Mouse (Mus musculus) liver, embryonic 12.5 days (tissue): Measurements from ENCODE around the gene Trabd. TPM values are rescaled to one million over a fixed set of nuclear protein-coding genes. Genes with fewer than 3 reads are reported as not detected.
A peak's percentile ranks its signal among the peaks of the same experiment; 100 is the strongest.

Source experiments
- ATAC-seq: fragments of 200-750 bp; cut with Nextera tagmentation; 2 replicates; pipeline ENCODE4 v1.8.0; 2017; ENCODE audit warnings: moderate number of reproducible peaks, mild to moderate bottlenecking, moderate library complexity
- H3K27ac ChIP-seq: fragments of 300-500 bp; sonication (generic); 2 replicates; pipeline ENCODE4 v1.5.1; 2016; ENCODE audit warnings: mild to moderate bottlenecking
- H3K27me3 ChIP-seq: fragments of 300-500 bp; sonication (generic); replicated peaks from 2 replicates; pipeline ENCODE4 v1.6.1; 2016; ENCODE audit warnings: mild to moderate bottlenecking, moderate library complexity
- H3K36me3 ChIP-seq: fragments of 300-500 bp; sonication (generic); 2 replicates; pipeline ENCODE4 v1.6.1; 2016; ENCODE audit warnings: mild to moderate bottlenecking, moderate library complexity
- H3K4me1 ChIP-seq: fragments of 300-500 bp; sonication (generic); 2 replicates; pipeline ENCODE4 v1.6.1; 2016
- H3K4me2 ChIP-seq: fragments of 300-500 bp; sonication (generic); 2 replicates; pipeline ENCODE4 v1.6.1; 2016; ENCODE audit warnings: mild to moderate bottlenecking, moderate library complexity
- H3K4me3 ChIP-seq: fragments of 300-500 bp; sonication (generic); 2 replicates; pipeline ENCODE4 v1.5.1; 2016; ENCODE audit warnings: mild to moderate bottlenecking, moderate library complexity
- H3K9ac ChIP-seq: fragments of 300-500 bp; sonication (generic); 2 replicates; pipeline ENCODE4 v1.6.1; 2016; ENCODE audit warnings: mild to moderate bottlenecking, moderate library complexity
- H3K9me3 ChIP-seq: fragments of 300-500 bp; sonication (generic); replicated peaks from 2 replicates; pipeline ENCODE4 v1.6.1; 2016; ENCODE audit warnings: mild to moderate bottlenecking, moderate library complexity
- WGBS: fragments of 180-500 bp; shearing (Covaris S2); methylation state at CpG from one replicate; pipeline ENCODE4 v1.1.7; 2016; ENCODE audit not compliant: insufficient replicate concordance; 5-methylcytosine and 5-hydroxymethylcytosine counted together
- polyA plus RNA-seq: library from polyadenylated mRNA; unstranded; fragments of >200 nt; fragmentation: Nextera tagmentation; extraction: Ambion mirVana; gene quantifications from 2 replicates; pipeline ENCODE4 v1.2.1, GENCODE M21; 2016

Gene Trabd
- polyA plus RNA-seq, result 18.4 and 22.9 TPM in 2 replicates

DNA sequence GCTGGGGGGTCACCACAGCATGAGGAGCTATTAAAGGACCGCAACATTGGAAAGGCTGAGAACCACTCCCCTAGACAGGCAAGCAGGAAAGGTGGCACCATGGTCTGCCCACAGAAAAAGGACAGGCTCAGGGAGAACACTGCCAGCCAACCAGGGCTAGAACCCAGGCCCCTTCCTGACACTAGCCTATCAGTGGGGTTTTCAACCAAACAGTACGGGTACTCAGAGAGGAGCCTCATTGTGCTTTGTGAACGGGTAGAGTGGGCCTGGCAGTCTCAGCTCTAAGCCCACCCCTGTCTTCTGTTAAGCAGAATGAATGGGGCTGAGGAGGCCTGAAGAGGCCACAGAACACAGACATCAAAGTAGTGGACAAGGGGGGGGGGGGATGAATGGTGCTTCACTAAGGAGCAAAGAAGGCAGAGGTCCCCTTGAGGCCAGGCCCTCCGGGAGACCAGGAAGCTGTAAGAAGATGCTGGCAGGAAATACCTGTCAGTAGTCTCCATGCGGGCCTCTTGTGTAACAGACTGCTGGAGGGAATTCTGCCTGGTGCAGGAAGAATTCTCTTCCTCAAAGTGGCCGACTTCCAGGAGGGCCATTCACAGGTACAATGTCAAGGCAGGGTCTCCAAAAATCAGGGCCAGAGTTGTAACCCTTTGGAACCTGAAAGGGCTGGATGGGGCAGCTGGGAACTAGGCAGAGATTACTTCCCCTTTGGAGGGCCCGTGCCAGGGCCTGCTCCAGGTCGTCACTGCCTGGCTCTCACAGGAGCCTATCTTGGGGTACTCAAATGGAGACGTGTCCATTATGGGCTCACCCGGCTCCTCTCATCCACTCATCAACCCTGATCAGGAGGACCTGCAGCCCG, at the start of gene Trabd:
Gene Trabd (plus strand): TSS at position 512 of the 865 bp plus-strand sequence.
- WGBS, result 36% methylated on average over 11 of the region's 11 CpGs
- H3K9ac ChIP-seq, result peak within 1 kb of the TSS; percentile 86

DNA sequence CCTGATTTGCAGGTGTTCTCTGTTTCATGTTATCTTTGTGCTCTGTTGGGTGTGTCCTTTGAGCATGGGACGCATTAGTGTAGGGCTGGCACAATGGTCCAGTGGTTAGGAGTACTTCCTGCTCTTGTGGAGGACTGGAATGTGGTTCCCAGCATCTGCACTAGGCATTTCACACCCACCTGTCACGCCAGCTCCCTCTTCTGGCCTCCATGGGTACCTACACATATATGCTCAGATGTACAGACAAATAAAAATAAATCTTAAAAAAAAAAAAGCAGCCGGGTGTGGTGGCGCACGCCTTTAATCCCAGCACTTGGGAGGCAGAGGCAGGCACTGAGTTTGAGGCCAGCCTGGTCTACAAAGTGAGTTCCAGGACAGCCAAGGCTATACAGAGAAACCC, 30.5 kb upstream of the Trabd start:
- WGBS, result 63% methylated on average over 5 of the region's 5 CpGs
- Histone ChIP-seq H3K4me2 (no peak overlapping the region), H3K9ac (no peak overlapping the region), H3K9me3 (no peaks in the 10 kb centered on the region), H3K36me3 (no peaks in the 10 kb centered on the region), H3K4me1 (no peaks in the 10 kb centered on the region), H3K27ac (no peak overlapping the region), H3K27me3 (no peaks in the 10 kb centered on the region), H3K4me3 (no peak overlapping the region)
- ATAC-seq, result no peak

More for the DNA sequence above, at the start of gene Trabd:
- H3K27ac ChIP-seq, result peak within 1 kb of the TSS; percentile 77
- peak within 1 kb of the TSS; percentile 77 for H3K4me3 ChIP-seq
- peaks cover 42% of the 10 kb centered on the region for H3K27me3 ChIP-seq
- no peaks in the 10 kb centered on the region for H3K9me3 ChIP-seq
- ATAC-seq, result no peak
- H3K4me2 ChIP-seq, result peak within 1 kb of the TSS; percentile 98
- peaks cover 6% of the 10 kb centered on the region; the same call in 1 of the 2 replicates for H3K36me3 ChIP-seq
- peaks cover 40% of the 10 kb centered on the region for H3K4me1 ChIP-seq

DNA sequence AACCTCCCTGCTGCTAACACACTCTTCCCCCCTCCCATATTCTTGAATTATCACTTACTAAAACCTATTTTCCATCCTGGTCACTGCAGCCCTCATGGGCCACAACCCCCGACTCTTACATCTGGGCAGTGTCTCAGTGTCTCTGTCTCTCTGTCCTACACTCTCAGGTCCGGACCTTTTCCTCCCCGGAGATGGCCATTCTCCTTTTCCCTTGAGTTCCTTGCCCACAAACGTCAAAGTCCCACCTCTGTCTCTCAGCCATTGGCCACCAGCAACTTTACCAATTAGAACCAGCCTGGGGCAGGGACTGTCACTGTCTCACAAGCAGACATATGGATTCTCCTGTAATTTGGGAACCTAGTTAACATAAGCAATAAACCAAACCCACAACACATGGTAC, 28.6 kb upstream of the Trabd start:
- H3K9me3 ChIP-seq, result no peaks in the 10 kb centered on the region
- no peaks in the 10 kb centered on the region for H3K27me3 ChIP-seq
- no peak overlapping the region for H3K9ac ChIP-seq
- no peak overlapping the region for H3K4me3 ChIP-seq
- WGBS, result 51% methylated on average over 4 of the region's 4 CpGs
- no peak overlapping the region for H3K4me2 ChIP-seq
- H3K36me3 ChIP-seq, result no peaks in the 10 kb centered on the region
- H3K4me1 ChIP-seq, result no peaks in the 10 kb centered on the region
- no peak overlapping the region for H3K27ac ChIP-seq
- ATAC-seq, result no peak

DNA sequence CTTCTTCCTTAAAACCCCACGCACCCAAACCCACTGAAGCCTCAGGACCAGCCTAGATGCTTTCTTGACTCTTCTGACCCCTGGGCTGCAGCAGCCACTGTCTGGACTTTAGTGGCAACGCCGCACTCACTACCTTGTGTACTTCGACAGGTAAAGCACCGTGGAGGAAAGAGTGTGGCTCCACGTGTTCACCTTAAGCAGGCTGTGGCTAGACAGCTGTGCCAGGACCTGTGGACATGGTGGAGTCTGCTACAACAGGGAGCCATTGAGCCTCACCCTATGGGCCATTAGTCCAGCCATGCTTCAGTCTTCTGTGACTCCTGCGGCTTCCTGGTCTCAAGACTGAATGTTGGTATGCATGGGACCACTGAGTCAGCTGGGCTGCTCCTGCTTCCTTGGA, 20.3 kb upstream of the Trabd start:
- ATAC-seq, result no peak
- H3K9me3 ChIP-seq, result no peaks in the 10 kb centered on the region
- 70% methylated on average over 7 of the region's 7 CpGs for WGBS
- H3K4me1 ChIP-seq, result 0 out of 2 replicates have a peak, but pooled peaks cover under 1% of the 10 kb centered on the region
- no peaks in the 10 kb centered on the region for H3K36me3 ChIP-seq
- H3K9ac ChIP-seq, result no peak overlapping the region
- peaks cover 53% of the 10 kb centered on the region for H3K27me3 ChIP-seq
- H3K4me3 ChIP-seq, result no peak overlapping the region
- H3K4me2 ChIP-seq, result no peak overlapping the region
- no peak overlapping the region for H3K27ac ChIP-seq

DNA sequence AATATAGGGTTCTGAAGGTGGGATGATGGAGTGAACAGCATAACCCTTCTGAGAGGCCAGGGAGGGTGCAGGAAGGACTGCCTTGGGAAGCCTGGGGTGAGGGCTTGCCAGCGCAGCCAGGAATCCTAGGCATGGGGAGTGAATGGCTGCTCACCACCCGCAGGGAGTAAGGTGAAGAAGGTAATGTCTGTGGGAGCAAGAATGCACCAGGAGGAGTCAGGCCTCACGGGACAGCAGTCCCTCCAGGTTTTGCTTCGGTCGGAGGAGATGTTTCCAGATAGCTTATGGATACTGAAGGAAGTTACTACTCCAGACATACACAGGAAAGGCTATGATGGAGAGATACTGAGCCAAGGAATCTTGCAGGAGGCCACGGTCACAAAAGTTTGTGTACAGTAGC, 16.2 kb upstream of the Trabd start:
- 0 out of 2 replicates have a peak, but pooled peaks cover 7% of the 10 kb centered on the region for H3K4me1 ChIP-seq
- H3K27me3 ChIP-seq, result peaks cover 90% of the 10 kb centered on the region
- H3K9ac ChIP-seq, result no peak overlapping the region
- no peak overlapping the region for H3K27ac ChIP-seq
- H3K4me2 ChIP-seq, result no peak overlapping the region
- H3K4me3 ChIP-seq, result no peak overlapping the region
- H3K36me3 ChIP-seq, result no peaks in the 10 kb centered on the region
- H3K9me3 ChIP-seq, result no peaks in the 10 kb centered on the region
- 28% methylated on average over 6 of the region's 6 CpGs for WGBS
- ATAC-seq, result no peak

DNA sequence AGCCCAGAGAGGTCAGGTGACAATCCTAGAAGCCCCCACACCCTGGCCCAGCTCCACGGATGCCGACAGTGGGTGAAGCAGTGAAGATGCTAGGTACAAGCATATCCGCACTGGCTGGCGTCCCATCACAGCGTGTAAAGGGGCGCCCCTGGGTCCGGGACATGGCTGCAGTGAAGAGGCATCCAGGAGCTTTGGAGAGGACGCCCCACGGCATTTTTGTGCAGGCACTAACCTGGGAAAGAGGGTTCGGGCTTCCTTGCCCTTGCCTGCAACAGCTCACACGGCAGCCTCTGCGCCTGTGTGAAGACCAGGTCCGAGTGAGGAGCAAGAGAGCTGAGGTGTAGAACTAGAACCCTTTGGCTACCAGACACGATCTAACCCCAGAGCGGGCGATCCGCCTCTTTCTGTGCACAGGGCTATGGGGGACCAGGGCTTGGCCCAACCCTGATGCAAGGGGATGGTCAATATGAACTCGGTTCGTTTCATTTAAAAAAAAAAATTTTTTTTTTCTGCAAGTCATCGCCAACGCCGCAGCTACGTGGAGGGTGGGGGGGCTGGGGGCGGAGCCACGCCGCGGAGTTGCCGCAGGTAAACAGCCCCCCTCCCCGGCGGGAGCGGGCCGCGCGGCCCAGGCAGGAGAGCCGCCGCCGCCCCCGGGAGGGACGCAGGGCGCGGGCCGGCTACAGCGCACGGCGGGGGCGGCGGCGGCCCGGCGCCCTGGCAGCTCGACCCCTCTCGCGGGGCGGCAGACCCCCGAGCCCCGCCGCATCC, 15.6 kb upstream of the Trabd start, which contains the start of gene Panx2:
Gene Panx2 (plus strand): TSS at position 574 of the 771 bp plus-strand sequence.
- H3K27ac ChIP-seq, result no peak within 1 kb of the TSS
- no peaks in the 10 kb centered on the region for H3K9me3 ChIP-seq
- peak within 1 kb of the TSS; percentile 73 for H3K4me2 ChIP-seq
- H3K36me3 ChIP-seq, result no peaks in the 10 kb centered on the region
- peak within 1 kb of the TSS; percentile 23; the same call in 1 of the 2 replicates for H3K9ac ChIP-seq
- 0 out of 2 replicates have a peak, but pooled peaks cover 7% of the 10 kb centered on the region for H3K4me1 ChIP-seq
- no peak for ATAC-seq
- peak within 1 kb of the TSS; percentile 56 for H3K4me3 ChIP-seq
- H3K27me3 ChIP-seq, result peaks cover 94% of the 10 kb centered on the region
- WGBS, result 3% methylated on average over 29 of the region's 57 CpGs

DNA sequence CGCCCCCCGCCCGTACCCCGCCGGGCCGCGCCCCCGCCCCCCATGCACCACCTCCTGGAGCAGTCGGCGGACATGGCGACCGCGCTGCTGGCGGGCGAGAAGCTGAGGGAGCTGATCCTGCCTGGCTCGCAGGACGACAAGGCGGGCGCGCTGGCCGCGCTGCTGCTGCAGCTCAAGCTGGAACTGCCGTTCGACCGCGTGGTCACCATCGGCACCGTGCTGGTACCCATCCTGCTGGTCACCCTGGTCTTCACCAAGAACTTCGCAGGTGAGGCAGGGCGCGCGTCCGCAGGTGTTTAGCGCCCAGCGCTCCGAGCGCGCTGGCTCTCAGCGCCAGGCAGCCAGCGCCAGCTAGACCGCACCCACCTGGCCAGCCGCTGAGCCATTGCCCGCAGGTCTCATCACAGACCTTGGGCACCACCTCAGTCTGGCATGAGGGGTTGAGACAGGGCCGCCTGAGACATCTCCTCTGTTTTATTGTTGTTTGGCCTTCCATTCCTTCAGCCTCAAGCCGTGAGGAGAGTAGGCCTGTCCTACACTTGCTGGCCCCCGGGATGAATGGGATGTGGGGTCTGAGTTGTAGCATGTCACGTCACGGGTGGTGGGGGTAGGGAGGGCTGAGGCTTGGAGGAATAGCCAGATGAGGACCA, 14.8 kb upstream of the Trabd start:
- peak overlapping the region; percentile 56 for H3K4me3 ChIP-seq
- WGBS, result 4% methylated on average over 40 of the region's 48 CpGs
- peak overlapping the region; percentile 23; the same call in 1 of the 2 replicates for H3K9ac ChIP-seq

DNA sequence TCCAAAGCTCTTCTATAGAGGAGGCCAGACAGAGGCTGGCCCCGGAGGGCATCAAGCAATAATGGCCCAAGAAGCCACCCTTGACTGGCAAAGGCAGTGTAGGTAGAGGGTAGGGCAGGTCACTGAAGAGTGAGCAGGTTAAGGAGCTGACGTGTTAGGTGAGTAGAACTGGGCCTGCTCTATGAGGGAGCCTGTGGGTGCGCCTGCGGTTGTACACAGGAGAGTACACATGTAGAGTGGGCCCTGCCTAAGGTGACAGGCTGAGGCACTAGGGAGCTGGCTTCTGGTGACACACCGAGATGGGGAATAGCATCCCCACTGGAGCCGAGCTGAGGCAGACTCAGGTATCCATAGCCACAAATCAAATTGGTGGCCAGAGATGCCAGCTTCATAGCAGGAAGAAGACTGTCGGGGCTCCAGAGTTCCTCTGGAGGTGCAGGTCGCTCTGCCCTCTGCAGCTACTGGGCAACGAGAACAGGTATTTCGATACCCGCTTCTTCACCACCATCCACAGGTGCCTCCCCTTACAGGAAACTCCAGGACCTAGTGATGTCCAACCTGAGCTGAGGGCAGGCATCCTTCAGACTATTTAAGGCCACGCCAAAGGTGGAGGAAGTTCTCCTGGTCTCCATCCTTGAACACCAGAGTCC, 14.0 kb upstream of the Trabd start:
- ATAC-seq, result no peak
- Histone ChIP-seq H3K27ac (no peak overlapping the region), H3K36me3 (no peaks in the 10 kb centered on the region), H3K4me2 (no peak overlapping the region), H3K27me3 (peaks cover 91% of the 10 kb centered on the region), H3K4me1 (0 out of 2 replicates have a peak, but pooled peaks cover 7% of the 10 kb centered on the region), H3K4me3 (no peak overlapping the region), H3K9ac (no peak overlapping the region), H3K9me3 (no peaks in the 10 kb centered on the region)
- WGBS, result 69% methylated on average over 12 of the region's 12 CpGs

More for the DNA sequence above, 14.8 kb upstream of the Trabd start:
- Histone ChIP-seq H3K9me3 (no peaks in the 10 kb centered on the region), H3K4me2 (peak overlapping the region; percentile 73), H3K4me1 (0 out of 2 replicates have a peak, but pooled peaks cover 7% of the 10 kb centered on the region), H3K27me3 (peaks cover 92% of the 10 kb centered on the region), H3K27ac (no peak overlapping the region), H3K36me3 (no peaks in the 10 kb centered on the region)
- 0 out of 2 replicates have a peak, but pooled peaks have one; percentile 16 for ATAC-seq

DNA sequence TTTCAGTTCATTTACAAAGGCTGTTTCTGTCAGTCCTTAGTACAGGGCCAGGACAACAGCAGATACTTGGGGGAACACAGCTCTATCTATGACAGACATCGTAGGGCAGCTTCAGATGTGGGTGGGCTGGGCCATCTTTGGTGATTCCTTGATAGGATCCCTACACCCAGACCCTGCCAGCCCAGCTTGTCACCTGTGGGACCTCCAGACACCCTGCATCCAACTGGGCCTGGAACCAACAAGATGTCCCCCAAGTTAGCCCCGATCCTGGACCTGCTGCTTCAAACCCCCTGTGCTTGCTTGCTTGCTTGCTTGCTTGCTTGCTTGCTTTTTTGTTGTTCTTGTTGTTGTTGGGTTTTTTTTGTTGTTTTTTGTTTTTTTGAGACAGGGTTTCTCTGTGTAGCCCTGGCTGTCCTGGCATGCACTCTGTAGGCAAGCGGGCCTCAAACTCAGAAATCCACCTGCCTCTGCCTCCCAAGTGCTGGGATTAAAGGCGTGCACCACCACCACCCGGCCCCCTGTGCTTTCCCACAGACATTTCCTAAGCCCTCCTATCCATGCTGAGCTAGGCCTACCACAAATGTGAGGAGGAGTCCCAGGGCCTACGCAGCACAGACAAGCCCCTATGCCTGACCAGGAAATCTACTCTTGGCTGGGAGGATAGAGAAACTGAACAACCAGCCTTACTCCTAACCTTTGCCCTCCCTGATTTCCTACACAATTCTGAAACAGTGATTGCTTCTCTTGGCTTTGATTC, 13.0 kb upstream of the Trabd start:
- no peak for ATAC-seq
- Histone ChIP-seq H3K27ac (no peak overlapping the region), H3K4me3 (no peak overlapping the region), H3K9ac (no peak overlapping the region), H3K9me3 (no peaks in the 10 kb centered on the region), H3K27me3 (peaks cover 97% of the 10 kb centered on the region), H3K4me2 (no peak overlapping the region), H3K36me3 (no peaks in the 10 kb centered on the region), H3K4me1 (0 out of 2 replicates have a peak, but pooled peaks cover 7% of the 10 kb centered on the region)
- WGBS, result 71% methylated on average over 6 of the region's 6 CpGs

DNA sequence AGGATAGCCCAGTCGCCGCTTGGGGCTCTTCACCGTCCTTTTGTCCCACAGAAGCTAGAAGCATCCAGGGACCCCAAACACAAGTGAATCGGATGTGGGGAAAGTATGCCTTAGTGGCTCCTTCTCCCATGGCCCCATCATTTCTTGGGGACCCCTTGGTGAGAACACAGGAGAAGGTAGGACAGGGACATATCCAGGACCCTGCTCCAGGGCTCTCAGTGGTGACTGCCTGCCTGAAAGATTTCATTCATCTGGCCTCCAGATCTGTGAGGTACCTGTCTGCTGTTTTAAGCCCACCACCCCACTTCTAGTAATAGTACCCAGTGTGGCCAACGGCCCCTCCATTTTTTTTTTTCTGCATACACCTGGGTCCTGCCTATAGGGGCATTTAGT, 12.4 kb upstream of the Trabd start:
- WGBS, result 72% methylated on average over 5 of the region's 5 CpGs
- Histone ChIP-seq H3K27ac (no peak overlapping the region), H3K9ac (no peak overlapping the region), H3K27me3 (peaks cover 98% of the 10 kb centered on the region), H3K36me3 (no peaks in the 10 kb centered on the region), H3K9me3 (no peaks in the 10 kb centered on the region), H3K4me3 (no peak overlapping the region), H3K4me2 (no peak overlapping the region), H3K4me1 (0 out of 2 replicates have a peak, but pooled peaks cover 7% of the 10 kb centered on the region)
- ATAC-seq, result no peak
